Mouse (Mus musculus): ENCODE measurements around the gene Hist1h4c.
A peak's percentile ranks its signal among the peaks of the same experiment; 100 is the strongest.

GRCm38 (mm10) chr13:23732156-23732804 is 34.0 kb upstream of the Hist1h4c start:
- peak; percentile 69 to 97 (median 84) for TF ChIP-seq CTCF (IDR thresholded peaks at IDR 0.05 in 2 of 3, conservative IDR thresholded peaks at IDR 0.05 in 1 of 3; ENCODE audit: control insufficient read depth in 1 of 3, insufficient read depth in 1 of 3, low read depth in 2 of 3, low read length in 3 of 3, poor library complexity in 1 of 3, severe bottlenecking in 1 of 3)
- no peak for TF ChIP-seq POLR2AphosphoS5 (IDR thresholded peaks at IDR 0.05; ENCODE audit: borderline replicate concordance, low read depth, low read length)
- no peak for TF ChIP-seq POLR2A (IDR thresholded peaks at IDR 0.05; ENCODE audit: control insufficient read depth in 1 of 2, insufficient read depth in 1 of 2, low read depth in 1 of 2, low read length in 2 of 2, poor library complexity in 1 of 2)
- TF ChIP-seq CHD1 (IDR thresholded peaks at IDR 0.05; ENCODE audit: low read depth, low read length), result no peak
- peak; percentile 64 for TF ChIP-seq USF1 (IDR thresholded peaks at IDR 0.05; ENCODE audit: low read depth, low read length)
- TF ChIP-seq ELF1 (IDR thresholded peaks at IDR 0.05; ENCODE audit: low read depth, low read length), result no peak
- TF ChIP-seq CHD2 (IDR thresholded peaks at IDR 0.05; ENCODE audit: low read length), result no peak

All from MEL (cell line).